In genomic region chr19:6532656-6533055, GRCm38 (mm10) we compare ENCODE assay signal across 8 mouse cellular contexts. TPM values are rescaled to one million over a fixed set of nuclear protein-coding genes. Genes with fewer than 3 reads are reported as not detected.
DNase-seq lines count a peak whose midpoint lies in the region; ATAC-seq lines count a peak whose summit lies in the region.

No protein-coding gene starts in this region.

- peak; percentile 54 for DNase-seq in adrenal gland, adult 2 months
- no peak for DNase-seq in adrenal gland, postnatal 4 days (ENCODE audit: low spot score in 2 of 2)
- peak; percentile 62 for DNase-seq in embryo, embryonic 10 days (ENCODE audit: low spot score)
- DNase-seq in heart, postnatal 10 days: peak; percentile 50 to 54
- peak; percentile 45 for DNase-seq in mesoderm, embryonic 11.5 days (ENCODE audit: low read depth, low spot score)
- DNase-seq in frontal cortex, postnatal 25 days (ENCODE audit: low spot score in 2 of 2): no peak

- no peak for ATAC-seq in granulocyte monocyte progenitor cell, adult 5-6 weeks (replicated peaks; ENCODE audit: poor library complexity, severe bottlenecking)
- no peak for ATAC-seq in megakaryocyte, adult 5-6 weeks (ENCODE audit: poor library complexity, severe bottlenecking)

- intact Hi-C loops in heart, postnatal 10 days (cut with DNase I): no loop called here

RNA-seq across cellular contexts. Expression of gene Slc22a12, which starts 10.2 kb away (rescaled TPM):
- under 1 TPM; 0.37 to 0.45 TPM for total RNA-seq in adrenal gland, adult 2 months (2021)
- polyA plus RNA-seq in adrenal gland, adult 2 months (2012; rRNA removed): 0.11 and 0.32 TPM in 2 replicates
- 10 to 100 TPM in 1 of 2 experiments, under 1 TPM in 1; 0.37 to 10.1 TPM for total RNA-seq in adrenal gland, postnatal 4 days (2021)
- not detected for total RNA-seq in heart, postnatal 10 days (2021)
- not detected in 2 replicates for total RNA-seq in granulocyte monocyte progenitor cell, adult 5-6 weeks (2014; fragmentation: Nextera tagmentation)
- not detected in 2 replicates for total RNA-seq in granulocyte monocyte progenitor cell, adult 5-6 weeks (2017)
- not detected in 2 replicates for total RNA-seq in megakaryocyte, adult 5-6 weeks (2015)
- not detected in 2 replicates for total RNA-seq in megakaryocyte, adult 5-6 weeks (2017)

Comparison
In these comparisons a context has a peak if more than half of its experiments do, and no peak if none do; other contexts are left out.
1. DNase-seq: peak in adrenal gland, adult 2 months (single experiment), embryo, embryonic 10 days (single experiment), heart, postnatal 10 days (2 of 2) and mesoderm, embryonic 11.5 days (single experiment); none in adrenal gland, postnatal 4 days (0 of 2) and frontal cortex, postnatal 25 days (0 of 2).